Mouse (Mus musculus): ENCODE measurements around the gene Lgals9. TPM values are rescaled to one million over a fixed set of nuclear protein-coding genes. Genes with fewer than 3 reads are reported as not detected.
A peak's percentile ranks its signal among the peaks of the same experiment; 100 is the strongest.
"Not testable (repeated sequence)": the region's sequence is repeated elsewhere in the genome, so short reads cannot be mapped to it uniquely, and the experiment has no call there.

Gene Lgals9
- polyA plus RNA-seq, 1 experiment from 2014 or later: 49.9 TPM

DNA sequence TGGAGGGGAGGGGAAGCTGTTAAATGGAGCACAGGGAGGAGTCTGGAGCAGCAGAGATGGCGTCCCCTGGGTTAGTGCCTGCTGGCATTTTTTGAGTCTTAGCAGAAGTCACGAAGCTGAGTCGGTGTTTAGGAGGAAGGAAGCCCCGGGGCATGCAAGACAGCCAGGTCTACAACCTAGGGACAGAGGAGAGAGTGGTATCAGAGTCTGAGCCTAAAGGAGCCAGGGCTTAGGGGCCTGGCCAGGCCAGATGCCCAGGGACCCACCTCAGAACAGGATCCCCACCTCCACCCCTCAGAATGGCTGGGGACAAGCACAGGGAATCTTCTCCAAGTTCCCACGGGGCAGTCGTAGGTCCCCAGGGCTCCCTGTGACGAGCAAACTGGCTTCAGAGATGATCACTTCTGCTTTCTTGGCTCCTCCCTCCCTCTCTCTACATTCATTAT is 32.4 kb upstream of the Lgals9 start:
- Histone ChIP-seq H3K9ac (no peak overlapping the region), H3K27ac (no peak overlapping the region), H3K27me3 (no peaks in the 10 kb centered on the region), H3K4me2 (no peak overlapping the region), H3K4me1 (peaks cover 32% of the 10 kb centered on the region), H3K4me3 (replicated peaks) (no peak overlapping the region), H3K9me3 (replicated peaks) (no peaks in the 10 kb centered on the region), H3K36me3 (peaks cover 45% of the 10 kb centered on the region)
- WGBS: 80% methylated on average over 7 of the region's 7 CpGs
- ATAC-seq (replicated peaks; ENCODE audit: low FRiP score): no peak

DNA sequence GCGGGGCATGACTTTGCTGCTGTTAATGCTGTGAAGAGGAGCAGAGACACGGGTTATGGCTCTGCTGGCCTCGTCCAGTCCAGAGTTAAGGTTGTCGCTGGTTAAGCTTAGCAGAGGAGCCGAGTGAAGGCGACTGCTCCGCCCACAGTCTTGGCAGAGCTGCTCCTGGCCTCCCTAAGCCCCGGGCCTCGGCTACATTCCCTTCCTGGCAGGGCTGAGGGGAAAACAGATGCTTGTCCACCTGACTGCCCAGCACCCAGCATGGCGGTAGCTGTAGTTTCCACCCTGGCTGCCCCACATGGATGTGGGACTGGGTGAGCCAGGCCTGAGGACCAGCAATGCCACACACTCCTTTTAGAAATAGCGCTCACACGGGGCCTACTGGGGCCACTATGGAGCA is 31.5 kb upstream of the Lgals9 start:
- no peak overlapping the region for H3K4me3 ChIP-seq (replicated peaks)
- H3K27ac ChIP-seq: no peak overlapping the region
- H3K4me2 ChIP-seq: no peak overlapping the region
- no peaks in the 10 kb centered on the region for H3K27me3 ChIP-seq
- peaks cover 31% of the 10 kb centered on the region for H3K4me1 ChIP-seq
- no peaks in the 10 kb centered on the region for H3K9me3 ChIP-seq (replicated peaks)
- no peak overlapping the region for H3K9ac ChIP-seq
- ATAC-seq (replicated peaks; ENCODE audit: low FRiP score): peak; percentile 33; the same call in 1 of the 2 replicates
- 48% methylated on average over 12 of the region's 12 CpGs for WGBS
- peaks cover 41% of the 10 kb centered on the region for H3K36me3 ChIP-seq

DNA sequence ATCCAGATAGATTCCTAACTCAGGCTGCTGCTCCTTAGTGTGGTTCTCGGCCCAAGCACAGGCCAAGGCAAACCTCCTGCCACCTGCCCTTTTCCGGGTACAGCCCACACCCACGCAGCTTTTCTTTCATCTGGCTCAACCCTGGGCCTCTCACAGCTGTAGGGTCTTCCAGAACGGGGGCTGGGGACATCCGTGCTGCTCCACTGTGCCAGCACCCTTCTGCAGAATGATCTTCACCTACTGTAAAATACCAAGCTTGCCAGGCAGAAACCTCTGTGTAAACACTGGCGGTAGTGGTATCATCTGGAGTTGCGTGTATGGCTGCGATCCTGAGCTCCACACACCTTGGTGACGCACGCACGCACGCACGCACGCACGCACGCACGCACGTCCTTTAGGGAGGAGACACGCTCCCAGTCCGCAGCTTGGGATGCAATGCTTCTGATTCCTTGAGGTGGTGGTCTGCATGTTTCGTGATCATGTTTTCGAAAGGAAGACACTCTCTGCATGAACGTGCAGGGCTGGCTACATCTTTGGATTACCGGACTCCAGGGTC is 31.0 kb upstream of the Lgals9 start:
- Histone ChIP-seq H3K9me3 (replicated peaks) (no peaks in the 10 kb centered on the region), H3K9ac (no peak overlapping the region), H3K27me3 (no peaks in the 10 kb centered on the region), H3K4me3 (replicated peaks) (no peak overlapping the region), H3K4me2 (no peak overlapping the region), H3K27ac (no peak overlapping the region), H3K4me1 (peaks cover 30% of the 10 kb centered on the region), H3K36me3 (peaks cover 36% of the 10 kb centered on the region)
- no peak for ATAC-seq (replicated peaks; ENCODE audit: low FRiP score)
- 77% methylated on average over 24 of the region's 24 CpGs for WGBS

DNA sequence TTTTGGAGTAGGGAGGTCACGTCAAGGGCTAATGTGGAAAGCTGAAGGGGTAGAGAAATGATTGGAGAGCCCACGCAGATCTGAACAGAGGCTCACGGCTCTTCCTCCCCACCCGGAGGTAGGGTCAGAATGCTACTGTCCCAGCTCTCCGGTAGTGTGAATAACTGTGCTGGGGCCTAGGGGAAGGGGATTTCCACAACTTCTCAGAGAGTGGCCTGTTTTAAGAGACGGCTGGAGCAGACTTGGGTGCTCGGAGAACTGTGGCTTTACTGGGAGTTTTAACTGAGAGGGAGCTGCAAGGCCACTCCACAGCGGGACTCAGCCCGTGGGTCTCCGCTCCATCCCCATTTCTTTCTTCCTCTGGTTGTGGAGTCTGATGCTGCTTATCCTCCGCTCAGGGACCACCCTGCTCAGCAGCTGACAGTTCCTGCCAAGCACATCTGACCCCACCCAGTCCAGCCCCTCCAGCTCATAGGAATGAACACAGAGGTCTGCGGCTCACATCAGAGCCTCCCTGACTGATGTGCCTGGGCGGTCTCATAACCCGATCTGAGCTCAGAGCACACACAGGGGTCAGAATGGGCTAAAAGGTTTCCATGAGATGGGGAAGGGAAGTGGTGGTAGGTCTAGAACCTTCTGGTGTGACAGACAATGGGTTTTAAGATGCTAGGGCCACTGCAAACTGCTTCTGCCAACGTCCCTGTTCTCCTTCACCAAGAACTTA is 30.0 kb upstream of the Lgals9 start:
- H3K4me2 ChIP-seq: no peak overlapping the region
- peaks cover 23% of the 10 kb centered on the region for H3K4me1 ChIP-seq
- H3K27ac ChIP-seq: peak overlapping the region; percentile 45; the same call in 1 of the 2 replicates
- H3K4me3 ChIP-seq (replicated peaks): no peak overlapping the region
- ATAC-seq (replicated peaks; ENCODE audit: low FRiP score): no peak
- no peak overlapping the region for H3K9ac ChIP-seq
- H3K36me3 ChIP-seq: peaks cover 27% of the 10 kb centered on the region
- WGBS: 63% methylated on average over 15 of the region's 15 CpGs
- H3K9me3 ChIP-seq (replicated peaks): no peaks in the 10 kb centered on the region
- no peaks in the 10 kb centered on the region for H3K27me3 ChIP-seq

DNA sequence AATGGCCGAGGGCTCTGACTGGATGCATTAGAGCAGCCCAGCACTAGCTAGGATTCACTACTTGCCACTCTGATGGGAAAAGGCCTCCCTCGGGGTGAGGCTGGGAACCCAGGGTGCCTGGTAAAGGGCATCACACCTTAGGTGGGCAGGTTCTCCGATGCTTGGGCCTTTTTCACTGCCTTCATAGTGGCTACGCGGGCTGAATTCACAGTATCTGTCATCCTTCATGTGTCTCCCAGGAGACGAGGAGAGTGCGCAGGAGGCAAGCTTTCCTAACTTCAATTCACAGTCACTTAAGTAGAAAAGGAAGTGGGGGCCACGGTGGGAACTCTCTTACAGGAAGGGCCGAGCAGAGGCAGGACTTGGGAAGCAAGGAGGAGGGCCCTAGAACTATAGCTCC is 29.1 kb upstream of the Lgals9 start:
- no peak overlapping the region for H3K9ac ChIP-seq
- peaks cover 20% of the 10 kb centered on the region for H3K36me3 ChIP-seq
- peaks cover 23% of the 10 kb centered on the region for H3K4me1 ChIP-seq
- ATAC-seq (replicated peaks; ENCODE audit: low FRiP score): no peak
- no peak overlapping the region for H3K4me3 ChIP-seq (replicated peaks)
- 71% methylated on average over 9 of the region's 9 CpGs for WGBS
- H3K27me3 ChIP-seq: no peaks in the 10 kb centered on the region
- no peaks in the 10 kb centered on the region for H3K9me3 ChIP-seq (replicated peaks)
- no peak overlapping the region for H3K27ac ChIP-seq
- H3K4me2 ChIP-seq: no peak overlapping the region

DNA sequence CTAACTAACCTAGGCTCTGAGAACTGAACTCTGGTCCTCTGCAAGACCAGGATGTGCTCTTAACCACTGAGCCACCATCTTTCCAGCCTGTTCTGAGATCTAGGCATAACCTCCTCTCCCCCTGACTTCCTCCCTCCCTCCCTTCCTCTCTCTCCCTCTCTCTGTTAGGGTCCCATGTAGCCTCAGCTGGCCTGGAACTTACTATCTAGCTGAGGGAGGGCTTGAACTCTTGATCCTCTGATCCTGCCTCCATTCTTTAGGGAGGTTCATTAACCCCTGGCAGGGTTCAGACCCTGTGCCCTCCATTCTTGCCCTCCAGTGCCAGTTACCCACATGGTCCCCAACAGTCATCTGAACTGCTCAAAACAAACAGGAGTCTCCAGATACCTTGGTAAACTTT is 28.3 kb upstream of the Lgals9 start:
- H3K36me3 ChIP-seq: peaks cover 12% of the 10 kb centered on the region
- no peak overlapping the region for H3K4me3 ChIP-seq (replicated peaks)
- no peaks in the 10 kb centered on the region for H3K27me3 ChIP-seq
- no peaks in the 10 kb centered on the region for H3K9me3 ChIP-seq (replicated peaks)
- H3K4me2 ChIP-seq: no peak overlapping the region
- H3K9ac ChIP-seq: no peak overlapping the region
- peaks cover 23% of the 10 kb centered on the region for H3K4me1 ChIP-seq
- no peak for ATAC-seq (replicated peaks; ENCODE audit: low FRiP score)
- no peak overlapping the region for H3K27ac ChIP-seq

DNA sequence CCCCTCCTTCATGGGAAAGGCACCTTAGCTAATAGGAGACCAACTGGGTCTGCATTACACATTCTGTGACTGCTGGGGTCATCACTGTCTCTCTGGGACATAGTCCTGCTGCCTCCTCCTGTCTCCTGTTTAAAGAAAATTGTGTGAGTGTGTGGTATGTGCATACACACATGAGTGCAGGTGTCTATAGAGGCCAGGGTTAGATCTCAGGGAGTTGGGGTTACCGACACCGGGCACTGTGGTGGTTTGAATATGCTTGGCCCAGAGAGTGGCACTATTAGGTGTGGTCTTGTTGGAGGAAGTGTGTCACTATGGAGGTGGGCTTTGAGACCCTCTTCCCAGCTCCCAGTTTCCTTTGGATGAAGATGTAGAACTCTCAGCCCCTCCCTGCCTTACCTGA is 27.8 kb upstream of the Lgals9 start:
- Histone ChIP-seq H3K9ac (no peak overlapping the region), H3K27ac (no peak overlapping the region), H3K4me2 (no peak overlapping the region), H3K9me3 (replicated peaks) (no peaks in the 10 kb centered on the region), H3K4me1 (peaks cover 23% of the 10 kb centered on the region), H3K4me3 (replicated peaks) (no peak overlapping the region), H3K27me3 (no peaks in the 10 kb centered on the region), H3K36me3 (peaks cover 7% of the 10 kb centered on the region)
- 98% methylated on average over 2 of the region's 2 CpGs for whole genome bisulfite sequencing
- ATAC-seq (replicated peaks; ENCODE audit: low FRiP score): no peak

DNA sequence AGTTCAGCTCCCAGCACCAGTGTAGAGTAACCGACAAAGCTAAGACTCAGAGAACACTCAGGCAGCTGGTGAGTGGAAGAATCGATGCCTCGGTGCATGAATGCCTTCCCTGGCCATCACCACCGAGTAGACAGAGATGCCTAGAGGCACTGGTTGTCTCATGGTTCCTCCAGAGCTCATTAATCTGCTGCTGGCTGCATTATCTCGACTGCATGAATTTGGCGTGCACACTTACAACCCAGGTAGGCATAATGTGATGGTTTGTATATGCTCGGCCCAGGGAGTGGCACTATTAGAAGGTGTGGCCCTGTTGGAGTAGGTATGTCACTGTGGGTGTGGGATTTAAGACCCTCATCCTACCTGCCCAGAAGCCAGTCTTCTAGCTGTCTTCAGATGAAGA is 24.1 kb upstream of the Lgals9 start:
- H3K4me3 ChIP-seq (replicated peaks): no peak overlapping the region
- no peaks in the 10 kb centered on the region for H3K27me3 ChIP-seq
- 91% methylated on average over 7 of the region's 7 CpGs for WGBS
- ATAC-seq (replicated peaks; ENCODE audit: low FRiP score): no peak
- H3K36me3 ChIP-seq: no peaks in the 10 kb centered on the region
- H3K4me2 ChIP-seq: no peak overlapping the region
- H3K9me3 ChIP-seq (replicated peaks): no peaks in the 10 kb centered on the region
- H3K4me1 ChIP-seq: peaks cover 8% of the 10 kb centered on the region; the same call in 1 of the 2 replicates
- H3K27ac ChIP-seq: no peak overlapping the region
- H3K9ac ChIP-seq: no peak overlapping the region

DNA sequence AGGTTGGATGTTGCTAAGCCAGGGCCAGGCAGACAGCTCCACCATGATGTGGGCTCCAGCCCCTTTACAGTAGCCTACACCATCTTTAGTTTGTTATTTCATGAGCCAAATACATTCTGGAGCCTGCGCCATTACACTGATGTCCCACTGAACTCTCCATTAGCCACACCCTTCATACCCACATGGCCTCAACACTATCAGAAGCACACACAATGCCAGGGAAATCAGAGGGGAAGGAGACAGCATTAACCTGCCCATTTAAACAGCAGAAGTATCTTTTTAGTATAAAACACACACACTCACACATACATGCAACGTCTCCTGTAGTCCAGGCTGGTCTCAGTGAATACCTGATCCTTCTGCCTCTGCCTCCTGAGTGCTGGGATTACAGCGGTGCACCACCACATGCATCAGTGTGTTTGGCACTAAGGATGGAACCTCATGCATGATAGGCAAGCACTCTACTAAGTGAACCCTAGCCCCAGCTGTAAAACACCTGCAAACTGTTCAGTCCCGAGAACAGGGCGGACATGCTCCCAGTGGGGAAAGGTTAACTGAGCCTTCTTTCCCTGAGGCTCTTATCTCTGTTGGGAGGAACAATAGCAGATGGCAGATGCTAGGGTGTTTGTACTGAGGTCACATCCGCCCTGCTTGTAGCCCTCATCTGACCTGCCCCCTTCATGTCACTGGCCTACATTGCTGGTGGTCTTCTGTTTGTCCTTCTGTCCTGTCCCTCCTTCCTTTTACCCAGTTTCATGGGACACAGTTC is 23.4 kb upstream of the Lgals9 start:
- Histone ChIP-seq H3K36me3 (no peaks in the 10 kb centered on the region), H3K4me2 (no peak overlapping the region), H3K9me3 (replicated peaks) (no peaks in the 10 kb centered on the region), H3K9ac (no peak overlapping the region), H3K27me3 (no peaks in the 10 kb centered on the region), H3K4me3 (replicated peaks) (no peak overlapping the region), H3K4me1 (peaks cover 14% of the 10 kb centered on the region), H3K27ac (no peak overlapping the region)
- ATAC-seq (replicated peaks; ENCODE audit: low FRiP score): no peak
- 74% methylated on average over 6 of the region's 6 CpGs for WGBS

DNA sequence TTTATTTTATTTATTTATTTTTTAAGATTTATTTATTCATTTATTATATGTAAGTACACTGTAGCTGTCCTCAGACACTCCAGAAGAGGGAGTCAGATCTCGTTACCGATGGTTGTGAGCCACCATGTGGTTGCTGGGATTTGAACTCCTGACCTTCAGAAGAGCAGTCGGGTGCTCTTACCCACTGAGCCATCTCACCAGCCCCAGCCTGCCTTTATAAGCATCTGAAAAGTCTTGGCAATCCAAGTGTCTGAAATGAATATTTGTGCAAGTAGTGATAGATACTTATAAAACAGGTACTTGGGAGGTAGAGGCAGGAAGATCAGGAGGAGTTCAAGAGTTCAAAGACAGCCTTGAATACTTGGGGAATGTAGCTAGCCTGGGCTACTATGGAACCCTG is 22.6 kb upstream of the Lgals9 start:
- H3K27ac ChIP-seq; ATAC-seq (replicated peaks; ENCODE audit: low FRiP score): not testable (repeated sequence)

DNA sequence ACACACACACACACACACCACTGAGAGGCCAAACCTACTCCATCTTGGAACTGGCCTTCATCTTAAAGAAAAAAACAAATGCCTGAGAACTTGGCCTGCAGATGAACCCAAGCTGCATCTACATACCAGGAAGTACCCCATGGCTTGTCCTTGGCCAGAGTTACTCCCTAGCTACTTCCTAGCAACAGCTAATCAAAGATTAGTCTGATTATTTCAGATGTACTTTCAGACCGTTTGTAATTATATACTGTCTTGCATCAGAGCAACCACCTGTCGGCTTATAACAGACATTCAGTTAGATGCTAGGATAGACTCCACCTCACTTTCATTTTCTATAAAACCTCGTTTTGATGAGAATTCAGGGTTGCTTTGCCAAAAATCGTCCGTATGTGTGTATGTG is 21.7 kb upstream of the Lgals9 start:
- Histone ChIP-seq H3K4me1 (peaks cover 27% of the 10 kb centered on the region), H3K27me3 (no peaks in the 10 kb centered on the region), H3K9ac (no peak overlapping the region), H3K36me3 (no peaks in the 10 kb centered on the region), H3K9me3 (replicated peaks) (no peaks in the 10 kb centered on the region), H3K4me3 (replicated peaks) (no peak overlapping the region), H3K4me2 (no peak overlapping the region), H3K27ac (no peak overlapping the region)
- 66% methylated on average over 5 of the region's 5 CpGs for WGBS
- ATAC-seq (replicated peaks; ENCODE audit: low FRiP score): no peak

More for the DNA sequence above, 22.6 kb upstream of the Lgals9 start:
- H3K4me1 ChIP-seq: peaks cover 22% of the 10 kb centered on the region
- 84% methylated on average over 3 of the region's 3 CpGs for WGBS
- not testable (repeated sequence) for H3K27me3 ChIP-seq; H3K4me2 ChIP-seq; H3K9ac ChIP-seq; H3K4me3 ChIP-seq (replicated peaks); H3K36me3 ChIP-seq; H3K9me3 ChIP-seq (replicated peaks)

DNA sequence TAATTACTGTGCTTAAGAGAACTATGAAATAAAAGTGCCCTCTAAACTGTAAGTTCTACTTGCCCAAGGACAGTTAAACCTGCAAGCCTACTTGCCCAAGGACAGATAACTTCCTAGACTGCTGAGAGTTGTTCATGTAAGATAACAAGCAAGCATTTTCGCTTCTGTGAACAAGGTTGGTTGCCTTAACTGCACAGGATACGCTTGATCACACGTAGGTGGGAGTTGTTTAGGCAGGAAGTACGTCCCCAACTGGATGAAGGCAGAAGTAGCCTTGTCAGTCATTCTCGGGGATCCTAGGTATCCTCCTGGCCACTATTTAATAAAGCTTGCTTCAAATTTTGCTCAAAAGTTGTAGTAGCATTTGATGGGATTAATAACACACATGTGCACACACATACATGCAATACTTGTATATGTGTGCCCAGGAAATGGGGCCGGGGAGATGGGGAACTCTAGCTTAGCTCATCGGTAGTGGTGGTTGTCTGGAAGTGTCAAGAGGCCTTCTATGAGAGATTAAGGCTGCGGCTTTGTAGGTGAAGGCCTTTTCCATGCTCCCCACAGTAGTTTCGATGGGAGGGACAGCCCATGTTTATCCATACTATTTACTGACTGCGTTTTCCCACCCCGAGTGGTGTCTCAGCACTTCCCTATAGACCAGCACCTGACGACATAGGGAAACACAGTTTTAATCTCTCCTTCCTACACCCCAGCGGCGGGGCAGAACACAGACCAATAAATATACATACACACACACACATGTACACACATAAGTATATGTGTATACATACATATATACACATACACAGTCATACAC is 21.0 kb upstream of the Lgals9 start:
- no peak overlapping the region for H3K9ac ChIP-seq
- H3K9me3 ChIP-seq (replicated peaks): no peaks in the 10 kb centered on the region
- no peak overlapping the region for H3K4me2 ChIP-seq
- no peaks in the 10 kb centered on the region for H3K27me3 ChIP-seq
- peaks cover 27% of the 10 kb centered on the region for H3K4me1 ChIP-seq
- no peak overlapping the region for H3K4me3 ChIP-seq (replicated peaks)
- no peaks in the 10 kb centered on the region for H3K36me3 ChIP-seq
- ATAC-seq (replicated peaks; ENCODE audit: low FRiP score): no peak
- 79% methylated on average over 14 of the region's 14 CpGs for WGBS
- H3K27ac ChIP-seq: no peak overlapping the region
